Mouse (Mus musculus): ENCODE results near the gene Slc9a3r1.

DNA sequence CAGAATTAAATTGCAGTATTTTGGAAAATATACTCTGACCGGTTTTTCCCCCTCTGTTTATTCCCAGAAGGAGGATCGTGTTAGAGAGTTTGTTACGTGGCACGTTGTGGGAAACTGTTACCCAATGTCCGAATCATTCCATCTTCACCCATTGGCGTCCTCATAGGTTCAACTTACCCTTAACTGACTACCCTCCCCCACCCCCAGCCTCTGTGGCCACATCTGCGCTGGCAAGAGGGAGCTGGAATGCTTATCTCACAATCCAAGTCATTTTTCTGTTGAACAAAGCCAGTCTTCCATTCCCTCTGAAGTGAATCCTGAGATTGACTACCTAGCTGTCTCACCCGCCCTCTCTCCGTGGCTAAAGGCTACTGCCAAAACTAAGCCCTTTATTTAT lies 938 bp upstream of the Slc9a3r1 start:
- TF ChIP-seq FLI1 (IDR thresholded peaks at IDR 0.05; ENCODE audit: low read length): no peak
- TF ChIP-seq GATA1 (IDR thresholded peaks at IDR 0.05; ENCODE audit: borderline replicate concordance, low read length): no peak
